Mouse (Mus musculus): ENCODE data around the gene Kif19a.
A peak's percentile ranks its signal among the peaks of the same experiment; 100 is the strongest.

Kif19a gene

GRCm38 (mm10) chr11:114807686-114808427 is 42.7 kb downstream of the Kif19a start:
- no peak for DNase-seq (ENCODE audit: low spot score in 2 of 2)

DNA sequence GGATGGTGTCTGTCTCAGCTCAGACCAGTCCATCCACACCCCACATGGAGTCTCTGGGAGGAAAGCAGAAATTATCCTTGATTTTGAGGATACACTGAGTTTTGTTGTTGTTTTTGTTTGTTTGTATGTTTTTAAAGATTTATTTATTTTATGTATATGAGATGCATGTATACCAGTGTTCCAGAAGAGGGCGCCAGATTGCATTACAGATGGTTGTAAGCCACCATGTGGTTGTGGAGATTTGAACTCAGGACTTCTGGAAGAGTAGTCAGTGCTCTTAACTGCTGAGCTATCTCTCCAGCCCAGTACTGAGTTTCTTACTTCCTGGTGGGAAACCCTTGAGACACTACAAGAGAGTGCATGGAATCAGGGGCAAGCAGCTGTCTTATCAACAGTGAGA is 44.2 kb downstream of the Kif19a start:
- DNase-seq (ENCODE audit: low spot score in 2 of 2), result no peak

- DNase-seq (ENCODE audit: low spot score in 2 of 2), result no peak
Measured at GRCm38 (mm10) chr11:114810344-114810743, 45.2 kb downstream of the Kif19a start.

- peak; percentile 75 to 92 for DNase-seq (ENCODE audit: low spot score in 2 of 2)
Measured at GRCm38 (mm10) chr11:114812731-114813240, 47.6 kb downstream of the Kif19a start.

DNA sequence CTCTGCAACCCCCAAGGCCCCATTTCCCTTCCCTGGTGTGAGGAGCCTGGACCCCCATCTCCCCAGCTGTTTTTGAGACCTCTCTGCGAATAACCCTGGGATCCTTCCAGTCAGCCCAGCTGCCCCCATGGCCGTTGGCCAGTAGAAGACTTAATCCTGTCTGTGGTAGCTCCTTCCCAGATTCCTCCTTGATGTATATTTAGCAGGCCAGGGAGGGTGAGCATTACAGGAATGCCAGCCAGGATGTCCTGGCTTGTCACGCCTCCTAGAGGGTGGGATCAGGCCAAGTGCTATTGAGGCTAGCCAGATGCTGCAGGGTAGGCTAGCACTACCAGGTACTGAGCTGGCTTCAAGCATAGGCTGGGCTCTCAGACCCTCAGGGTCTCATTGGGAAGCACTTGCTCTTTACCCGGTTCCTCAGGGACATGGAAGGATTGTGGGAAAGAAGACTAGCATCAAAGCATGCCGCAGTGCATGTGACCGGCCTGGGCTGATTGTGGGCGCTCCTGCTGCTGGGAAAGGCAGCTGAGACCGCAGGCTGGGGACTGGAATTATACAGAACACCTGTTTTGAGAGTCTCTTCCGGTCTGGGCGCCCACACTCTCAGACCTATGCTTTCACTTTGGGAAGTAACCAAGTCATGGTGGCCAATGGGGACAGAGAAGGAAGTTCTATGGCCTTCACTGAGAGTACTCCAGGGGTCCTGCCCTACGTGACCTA is 49.8 kb downstream of the Kif19a start:
- DNase-seq (ENCODE audit: low spot score in 2 of 2), result no peak

- no peak for DNase-seq (ENCODE audit: low spot score in 2 of 2)
Measured at GRCm38 (mm10) chr11:114816934-114817333, 51.7 kb downstream of the Kif19a start.

DNA sequence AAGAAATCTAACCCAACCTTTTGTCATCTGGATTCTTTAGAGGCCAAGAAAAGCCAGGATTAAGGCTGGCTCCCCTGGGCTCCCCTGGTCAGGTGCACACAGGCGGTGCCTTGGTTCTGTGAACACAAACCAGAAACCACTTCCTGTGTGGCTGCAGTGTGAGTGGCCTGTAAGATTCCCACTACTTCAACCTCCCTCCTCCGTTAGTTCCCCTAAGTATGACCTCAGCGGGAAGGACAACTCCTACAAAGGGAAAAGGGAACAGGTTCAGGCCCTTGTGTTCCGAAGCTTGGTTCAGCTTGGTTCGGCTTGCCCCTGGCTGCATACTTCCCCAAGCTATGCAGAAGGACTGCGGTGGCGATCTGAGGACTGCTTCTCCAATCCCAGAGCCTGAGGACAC is 53.0 kb downstream of the Kif19a start:
- DNase-seq (ENCODE audit: low spot score in 2 of 2), result no peak

DNA sequence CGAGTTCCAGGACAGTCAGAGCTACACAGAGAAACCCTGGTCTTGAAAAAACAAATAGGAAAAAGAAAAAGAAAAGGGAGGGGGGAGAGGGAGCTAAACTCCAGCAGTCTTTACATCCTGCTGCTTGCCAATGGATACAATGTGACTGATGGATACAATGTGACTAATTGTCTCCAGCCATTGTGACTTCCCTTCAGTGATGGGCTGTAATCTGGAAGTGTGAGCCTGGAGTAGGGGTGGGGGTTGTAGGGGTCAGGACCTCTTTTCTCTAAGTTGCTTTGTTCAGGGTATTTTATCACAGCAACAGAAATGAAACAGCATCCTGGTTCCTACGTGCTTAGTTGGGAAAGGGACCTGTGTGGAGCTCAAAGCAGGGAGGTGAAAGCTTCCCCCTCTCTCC is 53.9 kb downstream of the Kif19a start:
- no peak for DNase-seq (ENCODE audit: low spot score in 2 of 2)

- no peak for DNase-seq (ENCODE audit: low spot score in 2 of 2)
Measured at GRCm38 (mm10) chr11:114820444-114820843, 55.3 kb downstream of the Kif19a start.

GRCm38 (mm10) chr11:114821325-114821724 is 56.1 kb downstream of the Kif19a start:
- no peak for DNase-seq (ENCODE audit: low spot score in 2 of 2)

DNA sequence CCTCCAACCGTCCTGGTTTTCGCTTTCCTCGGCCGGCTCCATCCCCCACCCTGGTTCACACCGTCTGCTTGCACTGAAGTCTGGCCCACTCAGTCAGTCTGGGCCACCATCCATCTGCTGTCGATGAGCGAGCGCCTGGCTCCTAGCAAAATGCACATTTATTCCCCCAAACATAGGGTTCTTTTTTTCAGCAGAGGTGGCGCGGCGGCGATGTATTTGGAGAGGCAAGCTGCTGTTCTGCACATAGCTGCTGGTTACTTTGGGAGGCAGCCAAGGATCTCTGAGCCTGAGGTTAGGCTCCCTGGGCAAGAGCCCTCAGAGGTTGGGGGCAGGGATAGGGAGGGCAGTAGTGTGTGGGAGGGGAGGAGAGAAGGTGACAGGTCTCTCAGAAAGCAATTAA is 57.5 kb downstream of the Kif19a start:
- no peak for DNase-seq (ENCODE audit: low spot score in 2 of 2)

DNA sequence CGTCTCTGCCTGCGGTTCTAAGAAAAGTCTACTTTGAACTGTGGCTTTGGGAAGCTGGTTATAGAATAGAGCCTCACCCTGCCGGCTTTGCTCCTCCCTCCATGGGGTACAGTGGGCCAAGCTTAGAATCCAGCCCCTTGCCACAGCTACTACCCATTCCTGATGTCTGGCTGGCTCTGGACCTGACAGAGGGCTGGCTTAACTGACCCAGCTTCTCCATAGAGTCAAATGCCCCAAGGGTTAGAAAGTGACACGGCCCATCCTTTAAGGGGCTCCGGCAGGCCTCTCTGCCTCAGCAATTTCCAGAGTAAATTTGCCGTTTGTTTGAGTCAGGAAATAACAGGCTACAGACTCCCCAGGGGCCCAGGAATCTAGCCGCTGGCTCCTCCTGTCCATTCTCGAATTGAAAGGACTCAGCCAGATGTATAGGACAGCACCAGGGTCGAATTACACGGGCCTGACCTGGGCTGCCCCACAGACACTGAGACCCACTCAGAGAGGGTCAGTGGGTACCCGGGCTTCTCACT is 58.1 kb downstream of the Kif19a start:
- no peak for DNase-seq (ENCODE audit: low spot score in 2 of 2)

DNA sequence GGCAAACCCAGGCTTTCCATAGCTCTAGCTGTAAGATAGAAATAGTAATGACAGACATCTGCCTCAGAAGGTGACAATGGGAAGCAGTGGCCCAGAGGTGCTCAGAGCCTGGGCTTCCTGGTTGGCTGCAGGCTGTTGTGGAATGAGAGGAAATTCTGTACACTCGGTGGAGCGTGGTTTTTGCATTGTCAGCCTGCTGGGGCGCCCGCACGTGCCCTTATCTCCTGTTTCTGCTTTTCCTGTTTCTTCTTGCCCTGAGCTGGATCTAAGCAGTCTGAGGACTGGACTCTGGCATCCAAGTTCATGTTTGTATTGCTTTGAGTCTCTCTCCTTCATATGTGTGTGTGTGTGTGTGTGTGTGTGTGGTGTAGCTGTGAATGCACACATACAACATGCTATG is 61.5 kb downstream of the Kif19a start:
- no peak for DNase-seq (ENCODE audit: low spot score in 2 of 2)

DNA sequence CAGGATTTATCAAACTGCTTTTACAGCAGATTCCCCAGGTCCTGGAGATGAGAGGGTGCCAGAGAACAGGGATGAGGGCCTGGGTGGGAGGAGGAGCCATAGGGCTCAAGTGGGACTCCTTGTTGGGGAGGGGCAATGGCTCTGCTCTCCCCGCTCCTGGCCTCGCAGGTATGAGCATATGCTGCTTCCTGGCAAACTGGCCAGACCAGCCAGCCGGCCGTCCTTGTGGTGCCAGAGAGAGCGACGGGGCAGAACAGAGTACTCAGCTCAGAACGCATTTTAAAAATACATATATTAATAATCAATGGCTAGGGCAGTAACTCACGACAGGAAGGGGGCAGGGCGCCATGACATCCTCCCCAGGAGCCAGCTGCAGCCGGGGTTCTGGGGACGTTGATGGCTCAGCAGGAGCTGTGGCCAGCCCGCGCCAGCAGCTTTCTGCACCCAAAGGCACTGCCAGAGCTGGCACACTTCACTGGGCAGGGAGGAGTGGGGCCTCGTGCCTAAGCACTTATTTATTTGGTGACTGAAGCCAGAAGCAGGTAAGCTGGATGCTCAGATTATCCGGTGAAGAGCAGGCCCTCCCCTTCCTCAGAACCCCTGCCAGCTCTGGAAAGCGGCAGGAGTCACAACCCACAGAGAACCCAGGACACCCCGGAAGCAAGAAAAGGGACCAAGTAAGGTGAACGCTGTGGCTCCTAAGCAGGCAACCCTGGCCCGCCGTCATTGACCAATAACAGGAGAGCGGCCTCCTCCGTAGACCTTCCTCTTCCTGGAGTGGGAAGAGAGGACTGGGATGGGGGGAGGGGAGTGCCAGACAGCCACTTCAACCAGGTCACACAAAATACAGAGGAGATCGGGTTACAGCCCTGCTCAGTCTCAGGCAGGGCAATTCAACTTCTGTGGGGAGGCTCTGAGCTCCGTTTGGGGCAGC is 64.6 kb downstream of the Kif19a start:
- DNase-seq (ENCODE audit: low spot score in 2 of 2), result peak in 1 of 2 experiments; percentile 24

GRCm38 (mm10) chr11:114830433-114830773 is 65.2 kb downstream of the Kif19a start:
- no peak for DNase-seq (ENCODE audit: low spot score in 2 of 2)

DNA sequence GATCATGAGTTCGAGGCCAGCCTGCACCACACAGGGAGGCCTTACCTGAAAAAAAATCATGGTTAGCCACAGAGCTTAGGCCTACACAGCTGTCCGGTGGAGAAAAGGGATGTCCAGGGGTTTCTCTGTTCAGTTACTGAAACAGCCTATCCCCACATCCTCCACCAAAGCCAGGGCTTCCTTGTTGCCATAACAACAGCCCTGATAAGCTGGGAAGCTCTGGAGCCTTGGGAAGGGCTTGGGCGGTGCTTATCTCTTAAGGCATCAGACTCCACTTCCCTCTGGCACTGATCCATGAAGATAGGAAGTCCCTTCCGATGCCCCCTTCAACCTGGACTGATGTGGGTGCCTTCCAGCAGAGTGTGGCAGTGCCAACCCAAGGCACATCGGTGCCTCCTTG is 68.0 kb downstream of the Kif19a start:
- DNase-seq (ENCODE audit: low spot score in 2 of 2), result no peak
